Mouse (Mus musculus) liver, postnatal 0 days (tissue): ENCODE measurements around the gene Mrpl46.

ENCODE experiments used
- CTCF ChIP-seq: sonication (generic); IDR thresholded peaks from 2 replicates; pipeline ENCODE4 v1.5.1; 2016; ENCODE audit warnings: antibody characterized with exemption, low read depth
- EP300 ChIP-seq: IDR thresholded peaks from 2 replicates; pipeline ENCODE4 v1.6.1; 2016; ENCODE audit warnings: antibody characterized with exemption, low read depth, mild to moderate bottlenecking

DNA sequence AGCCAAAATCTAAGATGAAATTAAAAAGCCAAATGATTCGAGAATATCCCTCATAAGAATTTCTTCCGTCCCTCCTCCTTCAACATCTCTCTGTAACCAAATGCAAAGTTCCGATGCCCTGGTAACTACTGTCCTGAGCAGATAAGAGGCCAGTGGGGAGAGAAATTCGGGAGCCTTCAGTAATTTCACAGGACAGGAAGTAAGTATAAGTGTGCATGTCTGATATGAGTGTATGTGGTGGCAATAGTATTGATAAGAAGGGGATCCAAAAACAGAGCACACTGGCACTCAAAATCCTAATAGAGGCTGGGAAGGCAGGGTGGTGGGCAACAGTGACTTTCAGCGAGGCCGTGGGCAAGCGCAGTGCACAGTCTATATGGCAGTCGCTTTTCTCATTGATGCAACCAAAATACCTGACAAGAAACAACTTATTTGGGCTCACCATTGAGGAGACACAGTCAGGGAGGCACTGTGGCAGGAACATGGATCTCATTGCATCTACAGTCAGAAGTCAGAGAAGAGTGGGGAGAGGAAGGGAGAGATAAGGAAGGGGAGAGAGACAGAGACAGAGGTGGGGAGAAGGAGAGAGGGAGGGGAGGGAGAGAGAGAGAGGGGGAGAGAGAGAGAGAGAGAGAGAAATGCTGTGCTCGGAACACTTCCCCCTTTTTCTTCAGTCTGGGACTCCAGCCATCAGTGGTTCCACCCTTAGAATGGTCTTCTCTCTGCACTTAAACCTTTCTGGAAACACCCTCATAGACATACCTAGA lies 16.6 kb upstream of the Mrpl46 start:
- TF ChIP-seq CTCF (no peak), EP300 (peak; percentile 97)
